Mouse (Mus musculus) liver, postnatal 0 days (tissue): Measurements from ENCODE around the gene Mzf1.

ENCODE experiments used
- CTCF ChIP-seq: sonication (generic); IDR thresholded peaks from 2 replicates; pipeline ENCODE4 v1.5.1; 2016; ENCODE audit warnings: antibody characterized with exemption, low read depth
- EP300 ChIP-seq: IDR thresholded peaks from 2 replicates; pipeline ENCODE4 v1.6.1; 2016; ENCODE audit warnings: antibody characterized with exemption, low read depth, mild to moderate bottlenecking

GRCm38 (mm10) chr7:13035211-13035855 is 19.2 kb downstream of the Mzf1 start:
- TF ChIP-seq CTCF (no peak), EP300 (no peak)
